Mouse (Mus musculus): Measurements from ENCODE around the gene Pcsk4.
"Not testable (repeated sequence)": the region's sequence is repeated elsewhere in the genome, so short reads cannot be mapped to it uniquely, and the experiment has no call there.

Pcsk4 gene

DNA sequence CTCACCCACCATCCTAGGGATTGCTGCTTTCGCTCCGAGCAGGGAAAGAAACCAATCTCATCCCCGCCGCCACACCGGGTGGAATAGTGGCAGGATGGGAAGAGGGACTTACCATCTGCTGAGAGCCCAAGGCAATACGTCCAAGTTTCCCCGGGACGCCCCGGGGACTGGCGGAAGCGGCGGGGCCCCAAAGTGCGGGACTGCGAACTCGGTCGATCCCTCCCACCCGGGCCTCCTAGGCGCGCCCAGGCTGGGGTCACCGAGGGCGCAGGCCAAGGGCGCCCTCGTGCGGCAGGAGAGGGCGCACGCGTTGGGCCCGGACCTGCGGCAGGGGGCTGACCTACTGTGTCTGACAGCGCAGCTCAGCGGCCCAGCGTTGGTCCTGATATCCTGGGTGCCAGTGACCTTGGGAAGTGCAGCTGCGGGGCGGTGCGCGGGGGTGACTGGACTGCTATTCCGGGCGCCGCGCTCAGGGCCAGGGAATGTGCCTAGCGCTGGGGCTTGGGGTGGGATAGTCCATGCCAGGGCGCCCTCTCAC is 19.0 kb upstream of the Pcsk4 start, which contains the start of gene Adamtsl5:
Gene Adamtsl5 (minus strand): TSS at position 169 of the 538 bp plus-strand sequence.
- DNase-seq (ENCODE audit: low read depth, low spot score): peak; percentile 86

GRCm38 (mm10) chr10:80347514-80347967 is 18.2 kb upstream of the Pcsk4 start:
- DNase-seq (ENCODE audit: low read depth, low spot score): no peak

DNA sequence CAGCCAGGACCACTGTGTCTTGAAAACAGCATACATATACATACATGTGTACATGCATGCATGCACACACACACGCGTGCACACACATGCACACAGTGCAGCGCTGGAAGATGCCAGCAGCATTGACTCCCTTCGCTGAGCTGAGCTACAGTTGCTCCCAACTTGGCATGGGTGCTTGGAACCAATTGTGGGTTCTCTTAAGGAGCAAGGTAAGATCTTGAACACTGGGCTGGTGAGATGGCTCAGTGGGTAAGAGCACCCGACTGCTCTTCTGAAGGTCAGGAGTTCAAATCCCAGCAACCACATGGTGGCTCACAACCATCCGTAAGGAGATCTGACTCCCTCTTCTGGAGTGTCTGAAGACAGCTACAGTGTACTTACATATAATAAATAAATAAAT is 16.6 kb upstream of the Pcsk4 start:
- DNase-seq (ENCODE audit: low read depth, low spot score): not testable (repeated sequence)

DNA sequence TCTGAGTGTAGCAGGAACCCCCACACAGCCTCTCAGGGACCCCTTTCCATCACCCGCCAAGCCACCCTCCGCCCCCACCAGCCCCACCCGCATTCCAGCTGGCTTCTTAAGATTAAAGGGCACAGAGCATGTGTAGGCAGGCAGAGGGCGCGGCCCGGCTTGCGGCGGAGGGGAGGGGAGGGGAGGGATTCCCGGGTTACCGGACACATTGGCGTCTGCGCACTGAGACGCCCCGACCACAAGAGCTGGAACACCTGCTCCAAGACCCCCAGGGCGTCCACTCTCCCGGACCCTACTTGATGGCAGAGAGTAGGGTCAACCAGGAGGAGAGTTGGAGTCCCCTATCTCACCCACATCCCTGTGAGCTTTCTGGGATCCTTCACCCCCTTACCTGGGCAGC is 15.8 kb upstream of the Pcsk4 start:
- peak; percentile 55 for DNase-seq (ENCODE audit: low read depth, low spot score)

DNA sequence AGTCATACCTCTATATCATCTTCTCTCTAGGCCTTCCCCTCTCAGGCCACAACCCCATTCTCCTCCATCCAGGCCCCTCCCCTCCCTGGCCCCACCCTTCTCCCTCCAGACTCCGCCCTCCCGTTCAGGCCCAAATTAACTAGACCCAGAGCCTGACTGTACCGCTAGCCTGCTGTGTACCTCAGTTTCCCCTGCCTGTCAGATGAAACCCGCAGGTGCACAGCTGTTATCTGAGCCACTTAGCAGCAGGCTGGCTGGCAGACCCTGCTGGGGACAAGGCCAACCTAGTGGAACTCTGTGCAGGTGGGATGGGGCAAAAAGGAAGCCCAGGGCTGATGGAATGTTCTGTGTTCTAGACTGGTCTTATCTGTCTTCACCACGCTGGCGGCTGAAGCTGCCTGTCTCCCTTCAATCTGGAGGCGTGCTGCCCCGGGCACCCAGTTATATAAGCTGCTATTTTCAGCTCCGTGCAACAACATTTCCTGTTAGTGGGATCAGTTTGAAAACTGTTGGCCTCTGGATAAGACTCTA is 14.9 kb upstream of the Pcsk4 start:
- DNase-seq (ENCODE audit: low read depth, low spot score): no peak

- no peak for DNase-seq (ENCODE audit: low read depth, low spot score)
Measured at GRCm38 (mm10) chr10:80343425-80343895, 14.2 kb upstream of the Pcsk4 start.

DNA sequence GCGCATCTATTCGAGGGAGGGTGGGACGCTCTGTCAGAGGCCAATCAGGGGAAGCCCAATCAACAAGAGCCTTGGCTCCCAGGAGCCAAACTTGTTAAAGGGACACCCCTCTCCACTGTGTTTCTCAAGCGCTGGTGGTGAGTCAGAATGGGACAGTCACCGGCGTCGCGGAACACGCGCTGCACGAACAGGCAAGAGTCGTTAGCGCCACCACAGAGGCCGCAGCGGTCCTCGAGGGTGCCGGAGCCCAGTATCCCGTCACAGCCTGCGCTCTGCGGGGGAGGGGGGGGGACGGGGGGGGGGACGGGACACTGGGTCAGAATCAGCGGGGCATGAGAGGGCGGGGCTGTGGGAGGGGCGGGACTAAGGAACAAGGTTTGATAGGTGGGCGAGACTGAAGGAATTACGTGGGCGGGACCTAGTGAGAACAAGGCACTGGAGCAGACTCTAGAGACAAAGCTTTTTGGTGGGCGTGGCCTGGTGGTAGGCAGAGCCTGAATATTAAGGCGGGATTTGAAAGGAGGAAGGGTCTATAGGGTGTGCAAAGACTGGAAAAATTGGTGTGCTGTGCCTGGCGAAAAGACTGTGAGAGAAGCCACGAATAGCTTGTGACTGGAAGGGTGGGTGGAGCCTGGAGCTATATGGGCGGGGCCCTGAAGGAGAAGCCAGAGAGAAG is 13.6 kb upstream of the Pcsk4 start:
- peak; percentile 79 for DNase-seq (ENCODE audit: low read depth, low spot score)

DNA sequence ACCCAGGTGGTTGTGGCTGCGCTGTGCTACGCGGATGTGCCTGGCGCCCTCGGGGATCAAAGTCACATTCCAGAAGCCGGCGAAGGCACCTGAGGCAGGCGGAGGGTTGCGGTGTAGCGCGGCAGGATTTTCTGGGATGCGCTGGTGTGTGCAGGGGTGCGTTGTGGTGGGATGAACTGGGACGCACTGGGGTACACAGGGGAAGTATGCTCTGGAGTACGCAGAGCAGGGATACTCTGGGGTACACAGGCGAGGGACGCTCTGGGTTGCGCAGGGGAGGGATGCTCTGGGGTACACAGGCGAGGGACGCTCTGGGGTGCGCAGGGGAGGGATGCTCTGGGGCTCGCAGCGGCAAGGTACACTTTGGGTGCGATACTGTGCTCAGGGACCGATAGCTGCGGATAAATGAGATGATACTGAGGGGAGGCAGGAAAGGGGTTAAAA is 13.0 kb upstream of the Pcsk4 start:
- no peak for DNase-seq (ENCODE audit: low read depth, low spot score)

- DNase-seq (ENCODE audit: low read depth, low spot score): peak; percentile 40
Measured at GRCm38 (mm10) chr10:80341491-80342304, 12.4 kb upstream of the Pcsk4 start.

- DNase-seq (ENCODE audit: low read depth, low spot score): no peak
Measured at GRCm38 (mm10) chr10:80341026-80341425, 11.7 kb upstream of the Pcsk4 start.

DNA sequence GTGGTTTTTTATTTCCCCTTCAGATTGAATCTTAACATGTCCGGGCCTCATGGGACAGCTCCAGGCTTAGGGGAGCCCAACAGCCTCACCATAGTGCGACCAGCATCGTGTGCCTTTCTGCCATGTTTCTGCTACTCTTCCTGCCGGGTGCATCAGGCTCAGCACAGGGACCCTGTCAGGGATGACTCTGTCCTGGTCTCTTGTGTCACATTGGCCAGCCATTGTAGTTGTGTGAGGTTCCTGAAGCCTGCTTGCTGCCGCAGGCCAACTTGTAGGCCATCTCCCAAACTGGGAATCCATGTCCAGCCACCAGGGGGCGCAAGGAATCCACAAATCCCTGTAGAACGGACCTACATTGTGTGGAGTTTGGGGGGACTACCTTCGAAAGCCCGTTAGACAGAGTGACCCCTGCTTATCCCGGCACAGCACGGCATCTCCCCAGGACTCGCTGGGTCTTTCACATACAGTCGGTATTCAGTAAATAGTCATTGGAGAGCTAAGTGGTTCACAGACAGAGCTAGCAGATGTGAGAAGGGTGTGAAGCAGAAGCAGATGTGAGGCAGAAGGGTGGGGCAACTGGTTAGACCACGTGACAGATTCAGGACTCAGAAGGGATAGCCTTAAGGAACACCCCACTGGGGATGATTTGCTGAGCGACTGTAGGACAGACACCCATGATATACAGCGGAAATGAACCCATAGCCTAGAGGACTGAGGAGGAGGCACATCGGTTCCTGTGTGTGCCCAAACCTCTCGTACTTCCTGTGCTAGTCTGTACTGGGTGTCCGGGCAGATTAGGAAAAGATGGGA is 10.8 kb upstream of the Pcsk4 start:
- DNase-seq (ENCODE audit: low read depth, low spot score): peak; percentile 88

- DNase-seq (ENCODE audit: low read depth, low spot score): no peak
Measured at GRCm38 (mm10) chr10:80336263-80336662, 7.0 kb upstream of the Pcsk4 start.

DNA sequence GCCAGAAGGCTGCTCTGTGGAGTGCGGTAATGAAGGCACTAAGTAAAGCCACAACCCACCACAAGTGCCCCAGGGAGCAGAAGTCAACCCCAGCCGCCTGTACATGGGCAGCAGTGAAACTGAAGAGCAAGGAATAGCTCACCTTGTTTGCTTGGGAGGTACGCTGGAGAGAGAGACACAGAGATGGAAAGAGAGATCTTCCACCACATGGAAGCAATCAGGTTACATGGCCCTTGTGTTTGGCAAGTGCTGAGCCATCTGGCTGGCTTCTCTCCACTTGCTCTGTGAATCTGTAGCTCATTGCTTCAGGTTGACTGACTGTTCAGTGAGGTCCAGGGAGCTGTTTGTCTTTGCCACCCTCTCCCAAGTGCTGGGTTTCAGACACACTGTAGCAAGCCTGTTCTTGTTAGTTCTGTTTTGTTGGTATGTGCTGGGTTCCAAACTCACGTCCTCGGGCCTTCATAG is 3.3 kb upstream of the Pcsk4 start:
- DNase-seq (ENCODE audit: low read depth, low spot score): no peak

DNA sequence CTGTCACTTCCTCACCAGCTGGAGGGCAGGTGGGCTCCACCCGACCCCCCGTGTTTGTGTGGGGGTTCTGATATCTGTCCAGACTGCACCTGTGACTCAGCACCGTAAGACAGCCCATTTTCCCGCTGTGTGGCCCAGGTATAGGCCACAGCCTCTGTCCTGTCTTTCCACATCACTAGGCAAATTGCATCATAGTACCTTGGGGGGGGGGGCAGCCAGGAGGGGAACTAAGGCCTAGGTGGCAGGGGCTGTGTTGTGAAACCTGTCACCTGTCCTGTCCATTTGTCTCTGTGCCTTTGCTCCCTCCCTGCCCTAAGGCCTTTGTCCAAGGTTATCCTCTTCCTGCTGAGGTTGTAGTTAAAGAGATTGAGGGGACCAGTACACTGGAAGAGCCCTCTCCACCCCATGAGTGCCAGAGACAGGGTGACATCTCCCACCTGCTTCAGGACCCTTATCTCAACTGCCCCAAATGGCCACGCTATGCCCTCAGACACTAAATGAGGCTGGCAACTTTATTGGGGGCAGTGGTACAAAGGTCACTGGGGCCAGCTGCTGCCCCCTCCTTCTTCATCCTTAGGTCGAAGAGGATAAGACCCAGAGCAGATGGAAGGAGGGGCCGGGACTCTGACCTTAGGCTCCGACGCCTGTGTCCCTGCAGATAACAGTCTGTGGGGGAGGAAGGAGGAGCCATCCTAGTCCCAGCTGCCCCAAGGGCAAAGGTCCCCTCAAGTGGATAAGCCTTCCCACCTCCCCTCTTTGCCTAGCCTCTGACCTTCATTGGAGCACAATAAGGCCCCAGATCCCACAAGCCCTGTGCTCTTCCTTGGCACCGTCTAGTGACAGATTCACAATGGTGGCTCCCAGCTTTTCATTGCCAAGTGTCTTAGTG is 2.6 kb upstream of the Pcsk4 start:
- DNase-seq (ENCODE audit: low read depth, low spot score): no peak

DNA sequence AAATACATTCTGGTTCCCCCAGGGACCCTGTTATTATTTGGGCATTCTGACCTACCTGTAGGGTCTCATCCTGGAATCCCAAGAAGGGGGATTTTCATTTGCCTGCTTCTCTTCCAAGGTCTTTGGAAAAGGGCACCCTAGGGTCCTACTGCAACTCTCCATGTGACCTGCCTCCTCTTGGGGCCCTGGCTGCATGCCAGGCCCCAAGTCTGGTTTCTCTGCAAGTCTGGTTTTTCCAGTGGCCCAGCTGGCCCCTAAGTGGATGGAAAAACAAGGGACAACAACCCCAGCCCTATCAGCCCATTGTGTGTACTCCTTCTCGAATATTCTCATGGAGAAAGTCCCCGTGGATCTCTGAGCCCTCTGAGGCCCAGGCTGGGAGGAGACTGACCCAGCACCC is 1.6 kb upstream of the Pcsk4 start:
- DNase-seq (ENCODE audit: low read depth, low spot score): no peak

GRCm38 (mm10) chr10:80330084-80330483 is 786 bp upstream of the Pcsk4 start:
- no peak for DNase-seq (ENCODE audit: low read depth, low spot score)

DNA sequence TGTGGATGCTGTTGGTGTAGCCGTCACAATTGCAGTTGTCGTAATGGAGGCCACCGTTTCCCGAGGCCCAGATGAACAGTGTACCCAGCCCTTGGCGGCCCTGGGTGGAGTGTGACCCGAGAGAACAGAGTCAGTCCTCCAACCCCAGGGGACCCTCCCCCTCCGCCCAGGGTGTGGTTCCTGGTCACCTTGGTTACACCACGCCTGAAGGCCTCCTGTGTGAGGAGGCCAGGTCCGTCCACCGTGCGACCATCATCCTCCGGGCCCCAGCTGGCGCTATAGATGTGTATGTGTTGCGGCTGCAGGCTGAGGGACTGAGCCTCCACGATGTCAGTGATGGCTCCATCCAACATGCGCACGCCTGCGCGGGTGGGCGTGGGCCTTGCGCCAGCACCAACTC is 4.3 kb downstream of the Pcsk4 start:
- DNase-seq (ENCODE audit: low read depth, low spot score): no peak

DNA sequence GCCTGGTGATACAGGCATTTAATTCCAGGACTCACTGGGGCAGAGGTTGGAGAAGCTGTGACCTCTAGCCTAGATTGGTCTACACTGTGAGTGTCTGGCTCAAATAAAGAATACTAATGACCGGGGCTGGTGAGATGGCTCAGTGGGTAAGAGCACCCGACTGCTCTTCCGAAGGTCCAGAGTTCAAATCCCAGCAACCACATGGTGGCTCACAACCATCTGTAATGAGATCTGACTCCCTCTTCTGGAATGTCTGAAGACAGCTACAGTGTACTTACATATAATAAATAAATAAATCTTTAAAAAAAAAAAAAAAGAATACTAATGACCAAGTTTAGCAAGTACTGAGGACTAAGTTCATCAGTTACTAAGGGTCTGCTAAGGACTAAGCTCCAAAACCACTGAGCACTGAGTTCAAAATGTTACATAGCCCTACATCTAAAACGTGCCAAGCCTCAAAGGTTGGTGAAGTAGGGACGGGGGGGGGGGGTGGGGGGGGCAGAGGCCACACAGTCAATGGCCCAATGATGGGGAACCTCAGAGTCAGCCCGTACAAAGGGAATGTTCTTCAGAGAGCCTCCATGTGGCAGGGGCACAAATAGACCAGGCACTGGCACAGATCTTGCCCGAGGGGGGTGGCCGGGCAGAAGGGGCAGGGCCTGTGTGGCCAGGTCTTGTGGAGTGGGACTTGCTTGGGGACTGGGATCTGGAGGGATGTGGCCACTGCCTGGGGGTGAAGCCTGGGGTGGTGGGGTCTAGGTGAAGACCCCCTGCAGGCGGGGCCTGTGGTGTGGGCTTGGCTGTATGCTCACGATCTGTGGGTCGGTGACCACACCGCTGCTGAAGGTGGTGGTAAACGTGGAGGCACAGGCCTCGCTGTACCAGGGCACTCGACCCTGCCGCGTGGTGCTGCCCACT is 4.9 kb downstream of the Pcsk4 start:
- DNase-seq (ENCODE audit: low read depth, low spot score): no peak

Measured in CD4-positive, CD25-positive, alpha-beta regulatory T cell, adult 2 months (primary cell).